ENCODE assay signal across 30 mouse cellular contexts in genomic region chr16:38290151-38290550, GRCm38 (mm10). TPM values are rescaled to one million over a fixed set of nuclear protein-coding genes. Genes with fewer than 3 reads are reported as not detected.
A peak's percentile ranks its signal among the peaks of the same experiment; 100 is the strongest.
DNase-seq lines count a peak whose midpoint lies in the region; ATAC-seq and TF ChIP-seq lines count a peak whose summit lies in the region.
"Had no signal": no experiment of that assay in that cellular context is flagged by ENCODE, and none has a peak within 500 bp of the region (broad histone marks: within the 10 kb centered on the region; RNA-seq: fewer than 3 reads in every experiment).

No protein-coding gene starts in this region.

- ATAC-seq in Patski: no peak
- ATAC-seq in hindbrain, embryonic 14.5 days (ENCODE audit: low FRiP score): no peak
- ATAC-seq: forebrain, postnatal 0 days; hindbrain, embryonic 16.5 days; inflammation-experienced regulatory T-cells, adult 6 months had no signal

- H3K4me1 ChIP-seq in hindbrain, embryonic 14.5 days (replicated peaks; ENCODE audit: control insufficient read depth, insufficient read depth, low read length): no peaks in the 10 kb centered on the region
- H3K4me1 ChIP-seq: embryonic facial prominence, embryonic 15.5 days had no signal

- no peak overlapping the region for H3K4me2 ChIP-seq in hindbrain, embryonic 14.5 days (replicated peaks)
- H3K4me2 ChIP-seq: embryonic facial prominence, embryonic 15.5 days; heart, embryonic 13.5 days had no signal

- POLR2A ChIA-PET in Patski (lab: Charles Lee): no interaction called here

- no peak overlapping the region for H3K9ac ChIP-seq in hindbrain, embryonic 14.5 days
- H3K9ac ChIP-seq: embryonic facial prominence, embryonic 15.5 days; forebrain, postnatal 0 days; heart, embryonic 13.5 days had no signal

- in situ Hi-C loops in Patski (cut with MboI; ENCODE audit: low pct_unique_long_range_greater_than_20kb): no loop called here

- 82% methylated on average over 2 of the region's 2 CpGs for WGBS in hindbrain, embryonic 14.5 days

- no peaks in the 10 kb centered on the region for H3K9me3 ChIP-seq in hindbrain, embryonic 14.5 days (ENCODE audit: control insufficient read depth, low read length)
- H3K9me3 ChIP-seq: embryonic facial prominence, embryonic 15.5 days; forebrain, embryonic 10.5 days; heart, embryonic 13.5 days had no signal

- no peaks in the 10 kb centered on the region for H3K36me3 ChIP-seq in hindbrain, embryonic 14.5 days (replicated peaks; ENCODE audit: control insufficient read depth, insufficient read depth)
- H3K36me3 ChIP-seq: embryonic facial prominence, embryonic 15.5 days; forebrain, embryonic 10.5 days; heart, embryonic 13.5 days had no signal

- no peak overlapping the region for H3K27ac ChIP-seq in hindbrain, embryonic 14.5 days
- H3K27ac ChIP-seq: embryonic facial prominence, embryonic 15.5 days; forebrain, embryonic 10.5 days; heart, embryonic 13.5 days had no signal

- peak; percentile 21 for DNase-seq in heart, adult 11 months
- DNase-seq in heart, adult 18-20 months: no peak
- peak; percentile 6 for DNase-seq in Patski (ENCODE audit: low read depth, low spot score)
- DNase-seq in adrenal gland, adult 8-10 months: peak; percentile 36
- DNase-seq in adrenal gland, postnatal 36 days: peak; percentile 69 to 70
- DNase-seq in hindbrain, embryonic 14.5 days (ENCODE audit: low spot score): no peak
- no peak for DNase-seq in kidney, adult 8-10 months
- DNase-seq: cerebellum, adult 11 months; cerebellum, adult 8-10 months; cerebellum, postnatal 14 days; embryo, embryonic 11 days; forebrain, postnatal 0 days; gastrocnemius, postnatal 14 days; heart, postnatal 36 days; kidney, adult 18-20 months had no signal

- no peak overlapping the region for H3K4me3 ChIP-seq in hindbrain, embryonic 14.5 days (replicated peaks; ENCODE audit: low read length)
- H3K4me3 ChIP-seq: embryonic facial prominence, embryonic 15.5 days; erythroblast, embryonic 14.5 days; forebrain, embryonic 10.5 days; heart, embryonic 13.5 days had no signal

- CTCF ChIA-PET in Patski (lab: Charles Lee): no interaction called here

- TF ChIP-seq CTCF in Patski (IDR thresholded peaks at IDR 0.05): no peak

- H3K27me3 ChIP-seq in Patski: no peaks in the 10 kb centered on the region
- H3K27me3 ChIP-seq in hindbrain, embryonic 14.5 days (ENCODE audit: control insufficient read depth, insufficient read depth, low read length): no peaks in the 10 kb centered on the region
- H3K27me3 ChIP-seq: embryonic facial prominence, embryonic 15.5 days; heart, embryonic 13.5 days had no signal

RNA-seq across cellular contexts. Expression of gene Nr1i2, which starts 4.5 kb away (rescaled TPM):
- not detected for total RNA-seq in heart, adult 18-20 months (2021)
- polyA plus RNA-seq in Patski (2021): 0.03 TPM
- under 1 TPM in 1 of 4 experiments, not detected in 3; 0.11 TPM for total RNA-seq in adrenal gland, adult 8-10 months (2022)
- not detected for total RNA-seq in adrenal gland, postnatal 36 days (2021)
- polyA plus RNA-seq in hindbrain, embryonic 14.5 days (2014; fragmentation: Nextera tagmentation; extraction: Ambion mirVana): not detected in 2 replicates
- total RNA-seq: adrenal gland, adult 18-20 months; common myeloid progenitor, adult 5-6 weeks; forebrain, postnatal 0 days; gastrocnemius, postnatal 14 days; heart, postnatal 36 days had no signal
- polyA plus RNA-seq: brain, embryonic 14.5 days; embryonic facial prominence, embryonic 11.5 days; embryonic facial prominence, embryonic 15.5 days; erythroblast, embryonic 14.5 days; forebrain, embryonic 10.5 days; forebrain, postnatal 0 days; heart, embryonic 13.5 days; heart, postnatal 0 days; hindbrain, embryonic 11.5 days; hindbrain, embryonic 16.5 days; inflammation-experienced regulatory T-cells, adult 6 months had no signal

RNA-seq across cellular contexts. Expression of gene Maats1, which starts 51.8 kb away (rescaled TPM):
- total RNA-seq in heart, adult 18-20 months (2021): under 1 TPM in 1 of 2 experiments, not detected in 1; 0.13 TPM
- 0.09 TPM for polyA plus RNA-seq in Patski (2021)
- total RNA-seq in adrenal gland, adult 8-10 months (2022): 1 to 10 TPM in 1 of 4 experiments, under 1 TPM in 3; 0.38 to 1.0 (median 0.46) TPM
- total RNA-seq in adrenal gland, postnatal 36 days (2021): under 1 TPM; 0.66 to 0.70 TPM
- polyA plus RNA-seq in hindbrain, embryonic 14.5 days (2014; fragmentation: Nextera tagmentation; extraction: Ambion mirVana): 1.2 and 1.5 TPM in 2 replicates
- total RNA-seq: common myeloid progenitor, adult 5-6 weeks; gastrocnemius, adult 18-20 months; gastrocnemius, postnatal 14 days; heart, postnatal 36 days had no signal
- polyA plus RNA-seq: erythroblast, embryonic 14.5 days had no signal

RNA-seq across cellular contexts. Expression of gene Cox17, which starts 56.6 kb away (rescaled TPM):
- 100 to 1,000 TPM; 345 to 380 TPM for total RNA-seq in heart, adult 18-20 months (2021)
- polyA plus RNA-seq in Patski (2021): 271 TPM
- 100 to 1,000 TPM; 171 to 378 (median 215) TPM for total RNA-seq in adrenal gland, adult 8-10 months (2022)
- total RNA-seq in adrenal gland, postnatal 36 days (2021): 100 to 1,000 TPM; 288 to 296 TPM
- polyA plus RNA-seq in hindbrain, embryonic 14.5 days (2014; fragmentation: Nextera tagmentation; extraction: Ambion mirVana): 74.3 and 97.1 TPM in 2 replicates

RNA-seq across cellular contexts. Expression of gene Gm21987, which starts 56.7 kb away (rescaled TPM):
- 1 to 10 TPM in 1 of 2 experiments, not detected in 1; 1.4 TPM for total RNA-seq in heart, adult 18-20 months (2021)
- not detected for polyA plus RNA-seq in Patski (2021)
- total RNA-seq in adrenal gland, adult 8-10 months (2022): under 1 TPM in 1 of 4 experiments, not detected in 3; 0.97 TPM
- under 1 TPM in 1 of 2 experiments, not detected in 1; 0.95 TPM for total RNA-seq in adrenal gland, postnatal 36 days (2021)
- not detected in 2 replicates for polyA plus RNA-seq in hindbrain, embryonic 14.5 days (2014; fragmentation: Nextera tagmentation; extraction: Ambion mirVana)
- total RNA-seq: adrenal gland, adult 18-20 months; common myeloid progenitor, adult 5-6 weeks; ES-E14; forebrain, postnatal 0 days; gastrocnemius, adult 18-20 months; gastrocnemius, postnatal 14 days; heart, postnatal 36 days had no signal
- polyA plus RNA-seq: brain, embryonic 14.5 days; embryonic facial prominence, embryonic 15.5 days; forebrain, embryonic 10.5 days; forebrain, postnatal 0 days; gonadal fat pad, adult 2 months; hindbrain, embryonic 11.5 days; hindbrain, embryonic 16.5 days; inflammation-experienced regulatory T-cells, adult 6 months had no signal

Comparison
In these comparisons a context has a peak if more than half of its experiments do, and no peak if none do; other contexts are left out.
1. DNase-seq: peak in heart, adult 11 months (single experiment), Patski (single experiment), adrenal gland, adult 8-10 months (single experiment) and adrenal gland, postnatal 36 days (2 of 2); none in heart, adult 18-20 months (0 of 2), hindbrain, embryonic 14.5 days (single experiment) and kidney, adult 8-10 months (0 of 2).